Mouse (Mus musculus): Measurements from ENCODE around the gene Tcap. TPM values are rescaled to one million over a fixed set of nuclear protein-coding genes. Genes with fewer than 3 reads are reported as not detected.

Gene Tcap
- polyA plus RNA-seq, 1 experiment from 2014 or later = 0.25 TPM

DNA sequence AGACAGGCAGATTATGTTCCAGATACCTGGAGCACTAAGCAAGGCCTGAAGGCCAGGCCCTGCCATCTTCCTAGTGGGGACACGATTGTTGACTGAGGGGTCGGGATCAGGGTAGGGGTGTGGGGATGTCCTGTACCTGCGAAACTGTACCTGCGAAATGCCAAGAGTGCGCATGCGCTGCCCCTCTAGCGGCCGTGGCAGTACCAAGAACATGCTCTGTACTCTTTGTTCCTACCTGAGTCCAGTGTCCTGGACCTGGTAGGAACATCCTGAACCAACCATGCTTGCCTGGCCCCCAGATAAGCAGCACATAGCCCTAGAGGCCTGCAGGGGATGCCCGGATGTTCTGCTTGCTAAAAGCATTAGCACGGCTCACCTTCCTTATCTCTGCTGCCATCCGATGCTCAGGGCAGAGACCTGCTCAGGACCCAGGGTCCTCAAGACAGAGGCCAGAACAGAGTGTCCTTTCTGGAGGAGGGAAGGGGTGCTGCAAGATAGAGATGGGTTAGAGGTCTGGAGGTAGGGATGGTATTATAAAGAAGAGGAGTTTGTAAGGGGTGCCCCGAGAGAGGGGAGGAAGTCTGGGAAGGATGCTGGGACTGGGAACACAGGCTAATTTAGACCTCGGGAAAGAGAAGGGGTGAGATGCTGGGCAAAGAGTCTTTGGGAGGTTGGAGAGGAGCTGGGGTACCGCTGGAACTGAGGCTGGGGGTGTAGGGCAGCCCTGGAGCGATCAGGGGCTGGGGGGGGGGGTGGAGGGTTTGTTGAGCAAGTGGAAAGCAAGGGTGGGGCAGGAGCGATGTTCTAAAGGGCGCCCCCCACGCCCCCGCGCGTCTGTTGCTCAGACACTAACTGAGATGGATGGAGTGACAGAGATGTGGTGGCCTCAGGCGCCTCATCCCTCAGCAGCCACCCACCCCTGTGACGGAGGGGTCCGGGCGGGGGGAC is 2.3 kb downstream of the Tcap start, which contains the start of gene Pnmt:
Pnmt (plus strand) TSS at position 813 of the 948 bp plus-strand sequence.
- peak within 1 kb of the TSS; percentile 8; the same call in 1 of the 2 replicates for H3K9ac ChIP-seq
- 47% methylated on average over 25 of the region's 25 CpGs for WGBS
- peaks cover 30% of the 10 kb centered on the region for H3K27me3 ChIP-seq (replicated peaks)
- no peaks in the 10 kb centered on the region for H3K36me3 ChIP-seq
- no peaks in the 10 kb centered on the region; the same call in 1 of the 2 replicates for H3K4me1 ChIP-seq (replicated peaks)
- H3K9me3 ChIP-seq = no peaks in the 10 kb centered on the region
- no peak within 1 kb of the TSS for H3K27ac ChIP-seq
- no peak within 1 kb of the TSS for H3K4me3 ChIP-seq (replicated peaks)
- H3K4me2 ChIP-seq (replicated peaks) = peak within 1 kb of the TSS; percentile 19; the same call in 1 of the 2 replicates
- no peak for ATAC-seq

DNA sequence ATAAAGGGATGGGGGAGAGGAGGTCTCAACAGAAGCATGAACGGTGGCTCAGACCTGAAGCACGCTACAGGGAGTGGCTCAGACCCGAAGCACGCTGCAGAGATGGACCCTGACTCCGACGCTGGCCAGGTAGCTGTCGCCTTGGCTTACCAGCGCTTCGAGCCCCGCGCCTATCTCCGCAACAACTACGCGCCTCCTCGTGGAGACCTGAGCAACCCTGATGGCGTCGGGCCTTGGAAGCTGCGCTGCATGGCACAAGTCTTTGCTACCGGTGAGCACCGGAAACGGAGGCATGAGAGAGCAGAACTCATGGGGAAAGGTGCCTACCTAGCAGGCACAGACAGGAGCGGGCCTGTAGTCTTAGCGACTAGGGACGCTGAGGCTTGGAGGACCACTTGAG is 3.0 kb downstream of the Tcap start:
- no peak for ATAC-seq
- H3K9me3 ChIP-seq = no peaks in the 10 kb centered on the region
- 10% methylated on average over 24 of the region's 24 CpGs for WGBS
- peak overlapping the region; percentile 19; the same call in 1 of the 2 replicates for H3K4me2 ChIP-seq (replicated peaks)
- H3K4me1 ChIP-seq (replicated peaks) = peaks cover 4% of the 10 kb centered on the region
- no peaks in the 10 kb centered on the region for H3K36me3 ChIP-seq
- H3K27ac ChIP-seq = no peak overlapping the region
- H3K9ac ChIP-seq = peak overlapping the region; percentile 8; the same call in 1 of the 2 replicates
- H3K4me3 ChIP-seq (replicated peaks) = no peak overlapping the region
- peaks cover 30% of the 10 kb centered on the region for H3K27me3 ChIP-seq (replicated peaks)

DNA sequence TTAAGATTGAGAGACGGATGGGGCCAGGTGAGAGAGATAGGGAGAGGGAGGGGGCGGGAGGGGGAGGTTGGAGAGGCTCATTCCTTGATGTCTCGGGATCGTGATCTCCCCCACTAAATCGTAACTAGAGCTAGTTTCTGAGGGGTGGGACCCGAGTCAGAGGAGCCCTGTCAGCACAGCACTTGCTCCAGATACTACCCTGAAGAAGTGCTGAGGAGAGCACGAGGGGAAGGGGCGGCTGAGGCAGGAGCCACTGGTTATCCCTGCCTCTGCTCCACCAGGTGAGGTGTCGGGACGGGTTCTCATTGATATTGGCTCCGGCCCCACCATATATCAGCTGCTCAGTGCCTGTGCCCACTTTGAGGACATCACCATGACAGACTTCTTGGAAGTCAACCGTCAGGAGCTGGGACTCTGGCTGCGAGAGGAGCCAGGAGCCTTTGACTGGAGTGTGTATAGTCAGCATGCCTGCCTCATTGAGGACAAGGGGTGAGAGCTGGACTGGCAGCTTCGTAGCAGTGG is 3.5 kb downstream of the Tcap start:
- Histone ChIP-seq H3K9me3 (no peaks in the 10 kb centered on the region), H3K4me1 (replicated peaks) (peaks cover 9% of the 10 kb centered on the region), H3K4me2 (replicated peaks) (no peak overlapping the region), H3K9ac (peak overlapping the region; percentile 8; the same call in 1 of the 2 replicates), H3K36me3 (no peaks in the 10 kb centered on the region), H3K4me3 (replicated peaks) (no peak overlapping the region), H3K27me3 (replicated peaks) (peaks cover 30% of the 10 kb centered on the region), H3K27ac (no peak overlapping the region)
- no peak for ATAC-seq
- WGBS = 56% methylated on average over 14 of the region's 14 CpGs

DNA sequence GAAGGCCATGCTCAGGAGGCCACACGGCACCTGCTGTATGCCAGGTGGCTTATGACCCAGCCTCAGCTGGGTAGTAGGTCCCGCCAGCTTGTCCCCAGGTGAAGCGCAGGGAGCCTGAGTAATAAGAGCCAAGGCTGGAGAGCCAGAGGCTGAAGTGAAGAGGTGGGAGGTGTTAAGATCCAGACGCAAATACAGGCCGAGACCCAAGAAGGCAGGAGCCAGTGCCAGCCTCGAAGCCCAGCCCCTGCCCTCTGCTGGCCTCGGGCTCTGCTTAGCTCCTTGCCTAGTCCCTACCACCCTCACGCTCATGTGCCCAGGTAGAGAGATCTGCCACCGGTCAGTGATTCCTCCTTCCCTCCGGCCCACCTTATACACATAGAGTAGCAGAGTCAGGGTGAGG is 4.7 kb downstream of the Tcap start:
- Histone ChIP-seq H3K27me3 (replicated peaks) (peaks cover 30% of the 10 kb centered on the region), H3K27ac (no peak overlapping the region), H3K4me2 (replicated peaks) (no peak overlapping the region), H3K4me3 (replicated peaks) (no peak overlapping the region), H3K9me3 (no peaks in the 10 kb centered on the region), H3K4me1 (replicated peaks) (peaks cover 19% of the 10 kb centered on the region), H3K9ac (no peak overlapping the region), H3K36me3 (no peaks in the 10 kb centered on the region)
- WGBS = 74% methylated on average over 10 of the region's 10 CpGs
- ATAC-seq = no peak

DNA sequence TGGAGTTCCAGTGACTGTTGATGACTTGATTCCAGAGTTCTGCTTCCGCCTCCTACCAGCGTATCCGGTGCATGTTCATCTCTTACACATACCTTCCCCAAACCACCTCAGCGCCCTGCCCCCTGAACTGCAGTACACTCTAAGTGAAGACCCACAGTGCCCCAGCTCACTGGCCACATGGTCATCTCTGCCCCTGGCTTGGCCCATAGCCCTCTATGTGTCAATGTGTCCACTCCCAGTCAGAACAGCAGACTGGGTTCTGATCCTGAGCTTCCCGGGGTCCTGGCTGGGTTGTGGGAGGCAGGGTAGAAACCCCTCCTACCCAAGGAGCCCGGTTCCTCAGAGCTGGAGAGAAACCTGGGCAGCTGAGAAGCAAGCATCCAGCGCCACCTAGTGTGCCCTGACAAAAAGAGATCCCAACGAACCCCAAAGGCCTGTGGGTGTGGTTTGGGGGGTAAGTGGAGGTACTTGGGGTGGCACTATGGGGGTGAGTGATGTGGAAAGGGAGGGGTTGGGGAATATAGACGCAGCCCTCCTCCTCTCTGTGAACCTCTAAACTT is 5.7 kb downstream of the Tcap start:
- peaks cover 27% of the 10 kb centered on the region for H3K27me3 ChIP-seq (replicated peaks)

DNA sequence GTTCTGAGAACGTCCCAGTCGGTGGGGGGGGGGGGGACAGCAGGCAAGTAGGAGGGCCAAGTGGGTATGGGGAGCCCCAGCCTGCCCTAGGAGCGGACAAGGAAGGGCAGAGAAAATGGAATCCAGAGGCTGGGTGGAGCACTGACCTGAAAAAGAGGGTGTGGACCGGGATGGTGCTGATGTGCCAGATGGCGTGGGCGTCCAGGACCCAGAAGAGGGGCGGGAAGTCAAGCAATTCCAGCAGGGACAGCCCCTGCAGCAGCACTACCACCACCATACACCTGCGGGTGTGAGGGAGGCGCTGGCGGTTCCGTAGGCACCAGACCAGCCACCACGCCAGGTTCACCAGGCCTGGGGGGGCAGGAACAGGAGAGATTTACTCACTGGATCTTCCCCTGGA is 6.5 kb downstream of the Tcap start:
- Histone ChIP-seq H3K4me3 (replicated peaks) (no peak overlapping the region), H3K4me2 (replicated peaks) (no peak overlapping the region), H3K4me1 (replicated peaks) (peaks cover 34% of the 10 kb centered on the region), H3K27me3 (replicated peaks) (peaks cover 27% of the 10 kb centered on the region), H3K27ac (no peak overlapping the region), H3K9ac (no peak overlapping the region), H3K9me3 (no peaks in the 10 kb centered on the region), H3K36me3 (no peaks in the 10 kb centered on the region)
- WGBS = 79% methylated on average over 12 of the region's 12 CpGs
- ATAC-seq = no peak

More for the DNA sequence above, 5.7 kb downstream of the Tcap start:
- peaks cover 29% of the 10 kb centered on the region for H3K4me1 ChIP-seq (replicated peaks)
- H3K9me3 ChIP-seq = no peaks in the 10 kb centered on the region
- no peak for ATAC-seq
- no peak overlapping the region for H3K4me2 ChIP-seq (replicated peaks)
- WGBS = 28% methylated on average over 9 of the region's 9 CpGs
- H3K4me3 ChIP-seq (replicated peaks) = no peak overlapping the region
- H3K27ac ChIP-seq = no peak overlapping the region
- no peaks in the 10 kb centered on the region for H3K36me3 ChIP-seq
- H3K9ac ChIP-seq = no peak overlapping the region

DNA sequence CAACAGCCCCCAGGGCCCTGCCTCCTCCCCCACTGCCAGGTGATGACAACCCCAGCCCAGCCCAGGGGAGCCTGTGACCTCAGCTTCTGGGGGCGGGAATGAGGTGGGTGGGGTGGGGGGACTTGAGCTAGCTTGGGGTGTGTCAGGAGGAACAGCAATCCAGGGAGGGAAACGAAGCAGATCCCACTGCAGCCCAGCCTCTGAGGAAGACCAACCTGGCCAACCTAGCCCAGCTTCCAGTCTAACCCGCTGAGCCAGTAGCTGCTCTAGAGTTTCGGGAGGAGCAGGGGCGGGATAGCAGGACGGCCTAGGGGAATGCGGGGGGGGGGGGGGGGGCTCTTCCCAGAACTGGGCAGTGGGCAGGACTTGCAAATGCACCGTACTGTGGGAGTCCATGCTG is 8.4 kb downstream of the Tcap start:
- H3K36me3 ChIP-seq = no peaks in the 10 kb centered on the region
- H3K4me1 ChIP-seq (replicated peaks) = peaks cover 34% of the 10 kb centered on the region
- 0 out of 2 replicates have a peak, but pooled peaks have one; percentile 11 for ATAC-seq
- H3K4me2 ChIP-seq (replicated peaks) = 0 out of 2 replicates have a peak overlapping the region, but pooled peaks have one; percentile 17
- peak overlapping the region; percentile 86 for H3K27ac ChIP-seq
- H3K9ac ChIP-seq = peak overlapping the region; percentile 23; the same call in 1 of the 2 replicates
- H3K9me3 ChIP-seq = no peaks in the 10 kb centered on the region
- no peak overlapping the region for H3K4me3 ChIP-seq (replicated peaks)
- WGBS = 16% methylated on average over 7 of the region's 8 CpGs
- H3K27me3 ChIP-seq (replicated peaks) = peaks cover 14% of the 10 kb centered on the region

DNA sequence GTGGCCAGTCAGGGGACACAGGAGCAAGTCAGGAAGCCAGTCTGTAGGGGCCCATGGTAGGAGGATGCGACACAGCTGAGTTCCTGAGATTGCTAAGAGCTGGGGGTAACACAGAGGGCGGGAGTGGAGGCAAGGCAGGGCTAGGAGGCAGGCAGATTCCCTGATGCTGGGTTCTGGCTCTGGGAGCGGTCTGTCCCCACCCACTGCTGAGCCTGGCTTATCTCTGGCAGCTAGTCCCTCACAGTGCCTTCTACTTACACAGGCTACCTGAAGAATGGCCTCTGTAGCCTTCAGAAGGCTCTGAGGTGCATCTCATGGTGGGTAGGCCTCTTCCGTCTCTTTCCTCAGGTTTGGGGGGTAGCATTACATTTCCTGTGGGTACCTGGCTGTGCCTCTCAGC is 9.0 kb downstream of the Tcap start:
- Histone ChIP-seq H3K27me3 (replicated peaks) (peaks cover 7% of the 10 kb centered on the region), H3K9me3 (no peaks in the 10 kb centered on the region), H3K36me3 (0 out of 2 replicates have a peak, but pooled peaks cover 4% of the 10 kb centered on the region), H3K4me2 (replicated peaks) (peak overlapping the region; percentile 17), H3K4me3 (replicated peaks) (no peak overlapping the region), H3K4me1 (replicated peaks) (peaks cover 34% of the 10 kb centered on the region), H3K27ac (peak overlapping the region; percentile 86), H3K9ac (peak overlapping the region; percentile 23; the same call in 1 of the 2 replicates)
- peak; percentile 35; the same call in 1 of the 2 replicates for ATAC-seq
- 46% methylated on average over 4 of the region's 4 CpGs for WGBS

DNA sequence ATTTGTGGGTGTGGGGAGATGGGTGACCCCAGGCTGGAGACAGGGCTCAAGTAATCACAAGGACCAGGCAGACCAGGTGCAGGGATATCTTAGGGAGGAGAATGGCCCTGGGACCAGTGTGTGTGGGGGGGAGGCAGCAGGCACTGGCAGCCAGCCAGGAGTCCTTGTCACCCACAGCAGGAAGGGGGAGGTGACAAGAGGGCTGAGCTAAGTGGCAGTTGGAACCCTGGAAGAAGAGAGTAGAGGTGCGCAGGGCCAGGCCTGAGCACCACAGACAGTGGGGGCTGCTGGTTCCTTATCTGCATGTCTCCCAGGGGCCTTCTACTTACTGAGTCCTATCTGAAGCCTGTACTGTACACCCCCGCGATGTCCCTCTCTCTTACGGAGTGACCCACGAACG is 9.7 kb downstream of the Tcap start:
- no peak overlapping the region for H3K9ac ChIP-seq
- H3K4me2 ChIP-seq (replicated peaks) = peak overlapping the region; percentile 17; the same call in 1 of the 2 replicates
- WGBS = 66% methylated on average over 6 of the region's 6 CpGs
- ATAC-seq = peak; percentile 41
- 0 out of 2 replicates have a peak, but pooled peaks cover 4% of the 10 kb centered on the region for H3K36me3 ChIP-seq
- H3K9me3 ChIP-seq = no peaks in the 10 kb centered on the region
- peaks cover 34% of the 10 kb centered on the region for H3K4me1 ChIP-seq (replicated peaks)
- H3K27me3 ChIP-seq (replicated peaks) = peaks cover under 1% of the 10 kb centered on the region
- H3K4me3 ChIP-seq (replicated peaks) = no peak overlapping the region
- H3K27ac ChIP-seq = peak overlapping the region; percentile 86

DNA sequence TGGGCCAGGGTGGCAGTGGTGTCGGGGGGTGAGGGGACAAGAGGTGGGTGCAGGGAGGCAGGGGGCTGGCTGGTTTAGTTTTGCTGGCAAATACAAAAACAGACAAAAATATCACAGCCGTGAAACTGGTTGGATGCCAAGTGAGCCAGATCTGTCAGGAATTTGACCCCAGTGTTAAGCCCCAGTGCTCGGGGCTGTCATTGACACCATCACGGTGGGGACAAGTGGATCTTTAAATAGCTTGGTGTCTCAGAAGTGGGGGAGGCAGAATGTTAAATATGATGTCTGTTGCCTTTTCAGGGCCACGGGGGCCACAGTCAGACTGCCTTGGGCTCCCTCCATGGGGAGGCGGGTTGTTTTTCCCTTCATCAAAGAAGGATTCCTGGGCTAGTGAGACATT is 10.7 kb downstream of the Tcap start:
- H3K4me2 ChIP-seq (replicated peaks) = no peak overlapping the region

DNA sequence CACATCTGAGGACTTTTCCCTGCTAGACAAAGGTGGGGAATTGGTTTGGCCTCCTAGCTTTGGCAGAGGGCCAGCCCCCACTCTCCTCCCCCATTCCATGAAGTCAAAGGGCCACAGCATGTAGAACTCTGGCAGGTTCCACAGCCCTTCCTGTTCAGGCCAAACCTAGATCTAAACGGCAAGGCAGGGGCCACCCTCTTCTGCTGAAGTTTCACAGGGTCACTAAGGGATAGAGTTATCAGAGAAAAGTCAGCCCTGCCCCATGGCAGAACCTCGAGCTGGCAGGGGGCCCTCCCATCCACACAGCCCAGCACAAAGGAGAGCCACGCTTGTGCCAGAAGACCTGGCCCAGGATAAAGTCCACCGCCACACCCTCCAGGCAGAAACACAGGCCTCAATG is 11.4 kb downstream of the Tcap start:
- peak; percentile 88 for ATAC-seq
- Histone ChIP-seq H3K9me3 (no peaks in the 10 kb centered on the region), H3K9ac (no peak overlapping the region), H3K27ac (peak overlapping the region; percentile 86), H3K4me1 (replicated peaks) (peaks cover 34% of the 10 kb centered on the region), H3K27me3 (replicated peaks) (no peaks in the 10 kb centered on the region), H3K4me2 (replicated peaks) (peak overlapping the region; percentile 11; the same call in 1 of the 2 replicates), H3K4me3 (replicated peaks) (no peak overlapping the region), H3K36me3 (0 out of 2 replicates have a peak, but pooled peaks cover 4% of the 10 kb centered on the region)
- WGBS = 36% methylated on average over 4 of the region's 4 CpGs

More for the DNA sequence above, 10.7 kb downstream of the Tcap start:
- Histone ChIP-seq H3K27ac (peak overlapping the region; percentile 86), H3K9me3 (no peaks in the 10 kb centered on the region), H3K4me3 (replicated peaks) (no peak overlapping the region), H3K36me3 (0 out of 2 replicates have a peak, but pooled peaks cover 4% of the 10 kb centered on the region), H3K27me3 (replicated peaks) (no peaks in the 10 kb centered on the region), H3K4me1 (replicated peaks) (peaks cover 34% of the 10 kb centered on the region), H3K9ac (no peak overlapping the region)
- no peak for ATAC-seq
- WGBS = 44% methylated on average over 6 of the region's 6 CpGs

DNA sequence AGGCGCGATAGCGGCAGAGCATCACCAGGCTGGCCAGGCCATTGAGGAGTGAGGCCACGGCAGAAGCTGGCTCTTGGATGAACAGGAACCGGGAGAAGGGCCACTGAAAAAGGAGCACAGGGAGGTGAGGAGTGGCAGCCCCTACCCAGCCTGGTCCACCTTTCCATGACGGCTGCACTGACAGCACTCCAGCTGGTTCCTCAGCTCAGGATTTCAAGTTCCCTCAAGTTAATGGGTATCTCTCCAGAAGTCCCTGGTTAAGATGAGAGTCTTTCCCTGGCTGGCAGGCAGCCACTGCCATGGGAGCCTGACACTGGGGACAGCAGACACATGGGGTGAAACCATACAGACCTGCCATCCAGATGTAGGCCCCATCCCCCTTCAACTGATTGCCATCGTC is 14.3 kb downstream of the Tcap start:
- H3K4me3 ChIP-seq (replicated peaks) = no peak overlapping the region
- no peaks in the 10 kb centered on the region for H3K9me3 ChIP-seq
- no peak overlapping the region for H3K27ac ChIP-seq
- H3K9ac ChIP-seq = no peak overlapping the region
- ATAC-seq = no peak
- H3K27me3 ChIP-seq (replicated peaks) = no peaks in the 10 kb centered on the region
- H3K4me1 ChIP-seq (replicated peaks) = peaks cover 24% of the 10 kb centered on the region
- WGBS = 90% methylated on average over 7 of the region's 7 CpGs
- H3K4me2 ChIP-seq (replicated peaks) = no peak overlapping the region
- H3K36me3 ChIP-seq = 0 out of 2 replicates have a peak, but pooled peaks cover 4% of the 10 kb centered on the region
